Mouse (Mus musculus): ENCODE measurements around the gene Sdha.

- TF ChIP-seq CTCF (IDR thresholded peaks at IDR 0.05; ENCODE audit: control insufficient read depth, insufficient read depth, insufficient replicate concordance, low read depth, low read length) (no peak), POLR2A (IDR thresholded peaks at IDR 0.05; ENCODE audit: control insufficient read depth, low read depth, low read length) (no peak)
Measured at GRCm38 (mm10) chr13:74289646-74290045, 60.4 kb downstream of the Sdha start.
